Mouse (Mus musculus): ENCODE results near the gene Olfr768.

- TF ChIP-seq CTCF (conservative IDR thresholded peaks at IDR 0.05; ENCODE audit: low read length) (no peak), NANOG (IDR thresholded peaks at IDR 0.05; ENCODE audit: borderline replicate concordance, low read length) (no peak)
Observed at GRCm38 (mm10) chr10:129117761-129118160, 18.6 kb upstream of the Olfr768 start, which contains the start of gene Olfr769.
